Mouse (Mus musculus): ENCODE data around the gene Sertad1. TPM values are rescaled to one million over a fixed set of nuclear protein-coding genes. Genes with fewer than 3 reads are reported as not detected.

The Sertad1 gene
- polyA plus RNA-seq, 1 experiment, result 15.4 TPM

DNA sequence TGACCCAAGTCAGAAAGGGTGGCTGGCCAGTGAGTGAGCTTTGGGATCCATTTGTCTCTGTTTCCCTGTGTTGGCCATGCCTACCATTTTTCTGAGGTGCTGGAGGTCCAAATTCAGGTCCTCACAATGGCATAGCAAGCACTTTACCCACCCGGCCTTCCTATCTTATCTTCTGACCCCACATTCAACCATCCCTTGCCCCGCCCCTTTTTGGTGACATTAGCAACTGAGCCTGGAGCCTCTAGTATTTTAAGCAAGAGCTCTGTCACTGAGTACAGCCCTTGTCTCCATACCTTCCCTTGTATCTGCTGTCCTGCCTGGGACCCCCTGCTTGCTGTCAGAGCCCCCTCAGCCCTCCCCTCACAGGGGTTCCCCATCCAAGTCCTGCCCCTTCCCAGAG, 48.7 kb downstream of the Sertad1 start:
- Histone ChIP-seq H3K27ac (ENCODE audit: control insufficient read depth, insufficient read depth, low read depth, low read length) (no peak overlapping the region), H3K36me3 (ENCODE audit: control insufficient read depth, insufficient read depth, low read length) (no peaks in the 10 kb centered on the region), H3K27me3 (ENCODE audit: control insufficient read depth, insufficient read depth, low read length) (no peaks in the 10 kb centered on the region)

DNA sequence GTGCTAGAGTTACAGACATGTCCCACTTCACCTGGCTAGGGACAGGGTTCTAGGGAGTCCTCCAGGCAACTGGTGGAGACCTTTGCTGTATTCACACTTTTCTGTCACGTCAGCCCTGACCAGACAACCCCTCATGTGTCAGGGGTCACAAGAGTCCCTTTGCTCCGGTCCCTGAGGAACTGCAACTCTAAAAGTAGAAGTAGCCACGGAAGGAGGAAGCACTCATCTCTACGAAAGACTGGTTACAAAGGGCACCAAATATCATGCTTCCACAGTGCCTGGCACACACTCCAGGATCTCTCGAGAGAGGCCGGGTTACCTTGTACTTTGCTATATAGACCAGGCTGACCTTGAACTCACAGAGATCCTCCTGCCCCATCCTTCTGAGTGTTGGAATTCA, 49.9 kb downstream of the Sertad1 start:
- Histone ChIP-seq H3K27ac (ENCODE audit: control insufficient read depth, insufficient read depth, low read depth, low read length) (no peak overlapping the region), H3K36me3 (ENCODE audit: control insufficient read depth, insufficient read depth, low read length) (no peaks in the 10 kb centered on the region), H3K4me1 (ENCODE audit: control insufficient read depth, insufficient read depth, low read length) (no peaks in the 10 kb centered on the region; the same call in 1 of the 2 replicates), H3K27me3 (ENCODE audit: control insufficient read depth, insufficient read depth, low read length) (no peaks in the 10 kb centered on the region), H3K4me3 (ENCODE audit: control insufficient read depth, low read depth, low read length) (no peak overlapping the region)
- TF ChIP-seq CTCF (IDR thresholded peaks at IDR 0.05; ENCODE audit: control insufficient read depth, insufficient read depth, insufficient replicate concordance, low read depth, low read length), result no peak
- TF ChIP-seq POLR2A (IDR thresholded peaks at IDR 0.05; ENCODE audit: control insufficient read depth, low read depth, low read length), result no peak

More for the DNA sequence above, 48.7 kb downstream of the Sertad1 start:
- TF ChIP-seq CTCF (IDR thresholded peaks at IDR 0.05; ENCODE audit: control insufficient read depth, insufficient read depth, insufficient replicate concordance, low read depth, low read length), result no peak
- no peak for TF ChIP-seq POLR2A (IDR thresholded peaks at IDR 0.05; ENCODE audit: control insufficient read depth, low read depth, low read length)
- H3K4me1 ChIP-seq (ENCODE audit: control insufficient read depth, insufficient read depth, low read length), result peaks cover 3% of the 10 kb centered on the region
- H3K4me3 ChIP-seq (ENCODE audit: control insufficient read depth, low read depth, low read length), result no peak overlapping the region

DNA sequence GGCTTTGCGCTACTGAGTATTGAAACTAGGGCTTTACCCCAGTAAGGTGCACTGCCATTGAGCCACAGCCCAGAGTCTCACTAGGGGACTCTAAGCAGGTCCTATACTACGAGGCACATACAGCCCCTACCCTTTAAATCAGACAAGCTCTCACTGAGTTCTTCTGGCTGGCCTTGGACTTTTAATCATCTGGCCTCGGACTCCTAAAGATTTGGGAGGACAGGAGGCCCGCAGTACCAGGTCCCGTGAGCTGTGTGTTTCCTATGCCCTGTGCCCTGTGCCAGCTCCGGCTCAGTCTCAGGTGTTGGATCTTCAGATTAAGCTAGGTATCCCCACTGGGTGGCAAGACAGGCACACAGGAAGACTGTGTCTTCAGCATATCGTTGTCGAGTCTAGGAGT, 51.3 kb downstream of the Sertad1 start:
- TF ChIP-seq CTCF (IDR thresholded peaks at IDR 0.05; ENCODE audit: control insufficient read depth, insufficient read depth, insufficient replicate concordance, low read depth, low read length) (no peak), POLR2A (IDR thresholded peaks at IDR 0.05; ENCODE audit: control insufficient read depth, low read depth, low read length) (no peak)
- H3K36me3 ChIP-seq (ENCODE audit: control insufficient read depth, insufficient read depth, low read length), result no peaks in the 10 kb centered on the region
- H3K4me1 ChIP-seq (ENCODE audit: control insufficient read depth, insufficient read depth, low read length), result peaks cover 11% of the 10 kb centered on the region
- no peak overlapping the region for H3K27ac ChIP-seq (ENCODE audit: control insufficient read depth, insufficient read depth, low read depth, low read length)
- no peak overlapping the region for H3K4me3 ChIP-seq (ENCODE audit: control insufficient read depth, low read depth, low read length)
- H3K27me3 ChIP-seq (ENCODE audit: control insufficient read depth, insufficient read depth, low read length), result no peaks in the 10 kb centered on the region

DNA sequence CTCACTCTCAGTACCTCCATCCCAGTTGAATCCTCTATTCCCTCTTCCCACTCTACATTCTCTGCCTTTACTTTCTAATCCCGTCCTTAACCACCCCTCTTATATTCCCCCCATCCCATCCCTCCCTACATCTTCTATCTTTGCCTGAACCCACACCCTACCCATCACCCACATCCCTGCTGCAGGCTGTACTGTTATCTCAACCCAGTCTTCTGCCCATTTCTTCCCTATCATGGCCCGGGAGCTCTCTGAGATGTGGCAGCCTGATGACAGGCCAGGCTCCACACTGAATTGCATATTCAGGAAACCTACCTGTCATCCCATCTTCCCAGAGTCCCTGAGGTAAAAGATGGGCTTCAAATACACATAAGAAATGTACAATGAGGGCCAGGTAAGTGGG, 52.1 kb downstream of the Sertad1 start:
- TF ChIP-seq POLR2A (IDR thresholded peaks at IDR 0.05; ENCODE audit: control insufficient read depth, low read depth, low read length) (no peak), CTCF (IDR thresholded peaks at IDR 0.05; ENCODE audit: control insufficient read depth, insufficient read depth, insufficient replicate concordance, low read depth, low read length) (no peak)
- Histone ChIP-seq H3K36me3 (ENCODE audit: control insufficient read depth, insufficient read depth, low read length) (no peaks in the 10 kb centered on the region), H3K27me3 (ENCODE audit: control insufficient read depth, insufficient read depth, low read length) (no peaks in the 10 kb centered on the region), H3K27ac (ENCODE audit: control insufficient read depth, insufficient read depth, low read depth, low read length) (no peak overlapping the region), H3K4me3 (ENCODE audit: control insufficient read depth, low read depth, low read length) (no peak overlapping the region), H3K4me1 (ENCODE audit: control insufficient read depth, insufficient read depth, low read length) (peaks cover 16% of the 10 kb centered on the region)

Other genes with a start within 250 kb of the Sertad1 start
- 5.9 and 7.8 TPM in 2 replicates for gene Numbl, start 228.5 kb upstream of the Sertad1 start, polyA plus RNA-seq (2012; rRNA removed)
- gene Ltbp4, start 149.2 kb upstream of the Sertad1 start, polyA plus RNA-seq (2012; rRNA removed), result 23.9 and 26.1 TPM in 2 replicates
- 18.3 and 22.4 TPM in 2 replicates for gene Shkbp1, start 130.9 kb upstream of the Sertad1 start, polyA plus RNA-seq (2012; rRNA removed)
- gene Gm20479, start 129.5 kb upstream of the Sertad1 start, polyA plus RNA-seq (2012; rRNA removed), result 0.35 and 0.89 TPM in 2 replicates
- gene Sptbn4, start 39.2 kb upstream of the Sertad1 start, polyA plus RNA-seq (2012; rRNA removed), result 19.5 and 34.7 TPM in 2 replicates
- gene Blvrb, start 38.9 kb upstream of the Sertad1 start, polyA plus RNA-seq (2012; rRNA removed), result 7.6 and 8.5 TPM in 2 replicates
- 4.1 and 4.7 TPM in 2 replicates for gene Sertad3, start 13.1 kb upstream of the Sertad1 start, polyA plus RNA-seq (2012; rRNA removed)
- gene Prx, start 12.4 kb downstream of the Sertad1 start, polyA plus RNA-seq (2012; rRNA removed), result 0.33 and 0.42 TPM in 2 replicates
- gene Hipk4, start 36.4 kb downstream of the Sertad1 start, polyA plus RNA-seq (2012; rRNA removed), result 122 and 138 TPM in 2 replicates
- 121 and 130 TPM in 2 replicates for gene Pld3, start 66.3 kb downstream of the Sertad1 start, polyA plus RNA-seq (2012; rRNA removed)
- gene 2310022A10Rik, start 66.3 kb downstream of the Sertad1 start, polyA plus RNA-seq (2012; rRNA removed), result 27.6 and 28.1 TPM in 2 replicates
- gene Akt2, start 104.6 kb downstream of the Sertad1 start, polyA plus RNA-seq (2012; rRNA removed), result 54.9 and 58.7 TPM in 2 replicates
- gene Ttc9b, start 167.0 kb downstream of the Sertad1 start, polyA plus RNA-seq (2012; rRNA removed), result 0.29 and 0.51 TPM in 2 replicates
- gene Map3k10, start 187.7 kb downstream of the Sertad1 start, polyA plus RNA-seq (2012; rRNA removed), result 26.6 and 33.7 TPM in 2 replicates
- 27.7 and 38.1 TPM in 2 replicates for gene Zfp607b, start 202.4 kb downstream of the Sertad1 start, polyA plus RNA-seq (2012; rRNA removed)
- 4.7 and 8.0 TPM in 2 replicates for gene Zfp60, start 244.5 kb downstream of the Sertad1 start, polyA plus RNA-seq (2012; rRNA removed)

Data from testis, adult 2 months (tissue).